Mouse (Mus musculus) liver, embryonic 14.5 days (tissue): ENCODE results near the gene Ergic1.

ENCODE experiments used
- CTCF ChIP-seq: IDR thresholded peaks from 2 replicates; pipeline ENCODE4 v1.5.1; 2016; ENCODE audit warnings: antibody characterized with exemption, low read depth, control low read depth
- EP300 ChIP-seq: IDR thresholded peaks from 2 replicates; pipeline ENCODE4 v1.6.1; 2016; ENCODE audit warnings: antibody characterized with exemption, low read depth

DNA sequence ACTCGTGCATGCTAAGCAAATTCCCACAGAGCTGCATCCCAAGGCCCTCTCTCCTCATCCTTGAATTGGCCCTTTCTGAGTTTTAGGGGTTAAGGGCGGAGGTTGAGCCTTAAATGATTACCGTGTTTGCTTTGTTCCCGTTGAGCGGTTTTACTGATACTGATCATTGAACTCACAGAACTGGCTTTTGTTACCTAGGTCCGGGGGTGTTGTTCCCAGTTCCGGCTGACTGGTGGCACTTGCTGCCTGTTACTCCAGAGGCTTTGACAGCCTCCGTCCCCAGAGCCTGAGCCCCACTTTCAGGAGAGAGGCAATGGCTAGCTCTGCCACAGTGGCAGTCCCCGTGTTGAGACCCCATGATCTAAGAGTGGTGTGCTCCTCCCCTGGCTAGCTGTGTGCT, 3.1 kb downstream of the Ergic1 start:
- no peak for TF ChIP-seq CTCF
- no peak for TF ChIP-seq EP300
